Mouse (Mus musculus) thymus, postnatal 14 days (tissue): ENCODE measurements around the gene Renbp.

Source experiments
- DNase-seq: peaks from one replicate; pipeline ENCODE4 v3.0.0; 2021

The Renbp gene

GRCm38 (mm10) chrX:73918631-73919030 is 12.0 kb downstream of the Renbp start:
- no peak for DNase-seq

- no peak for DNase-seq
Measured at GRCm38 (mm10) chrX:73916945-73917344, 13.7 kb downstream of the Renbp start.

- peak; percentile 91 for DNase-seq
Measured at GRCm38 (mm10) chrX:73914827-73915703, 15.6 kb downstream of the Renbp start.

GRCm38 (mm10) chrX:73911588-73911987 is 19.1 kb downstream of the Renbp start:
- peak; percentile 82 for DNase-seq

GRCm38 (mm10) chrX:73911156-73911555 is 19.5 kb downstream of the Renbp start:
- DNase-seq: peak; percentile 85

GRCm38 (mm10) chrX:73910451-73910850 is 20.2 kb downstream of the Renbp start:
- no peak for DNase-seq

- no peak for DNase-seq
Measured at GRCm38 (mm10) chrX:73910049-73910448, 20.6 kb downstream of the Renbp start.

- DNase-seq: no peak
Measured at GRCm38 (mm10) chrX:73897959-73898358, 32.7 kb downstream of the Renbp start.

DNA sequence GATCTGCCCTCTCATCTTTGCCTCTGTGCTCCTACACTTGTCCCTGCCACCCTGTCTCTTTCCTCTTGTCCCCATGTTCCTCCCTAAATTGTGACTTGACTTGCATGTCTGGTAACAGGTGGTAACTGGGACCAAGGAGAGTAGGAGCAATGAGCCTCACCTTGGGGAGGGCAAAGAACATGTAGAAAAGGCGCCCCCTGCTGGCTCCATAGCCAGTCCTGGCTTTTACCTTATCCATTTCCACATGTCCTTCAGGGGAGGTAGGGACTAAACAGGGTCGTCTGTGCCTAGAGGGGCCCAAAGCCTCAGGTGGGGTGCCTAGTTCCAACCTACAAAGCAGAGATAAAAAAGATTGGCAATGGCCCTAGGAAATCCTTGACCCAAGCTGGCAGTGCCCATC is 34.9 kb downstream of the Renbp start, which contains the start of gene L1cam:
Gene L1cam, minus strand, starts transcription at position 387 of the 400 bp plus-strand sequence.
- peak; percentile 71 for DNase-seq

GRCm38 (mm10) chrX:73892833-73893232 is 37.8 kb downstream of the Renbp start:
- DNase-seq: no peak

GRCm38 (mm10) chrX:73891551-73892152 is 39.0 kb downstream of the Renbp start, which contains the start of gene Avpr2:
Gene Avpr2 (plus strand): TSS chrX:73892102.
- DNase-seq: no peak

DNA sequence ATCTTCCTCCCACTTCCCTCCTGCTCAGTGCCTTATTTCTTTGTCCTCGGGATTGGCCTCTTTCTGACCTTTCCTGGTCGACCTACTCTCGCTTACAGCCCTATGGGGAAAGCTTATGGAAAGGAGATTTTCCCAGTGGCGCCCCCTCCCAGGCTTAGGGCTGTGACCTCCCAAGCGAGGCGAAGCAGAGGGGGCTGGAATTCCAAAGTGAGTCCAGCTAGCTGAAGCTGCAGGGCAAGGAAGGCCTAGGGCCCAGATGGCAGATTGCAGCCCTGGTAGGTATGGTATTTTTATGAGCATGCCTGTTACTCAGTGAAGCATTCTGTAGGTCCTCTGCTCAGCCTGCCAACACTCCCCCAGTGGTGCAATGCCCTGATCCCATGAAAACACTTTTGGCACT is 49.2 kb downstream of the Renbp start:
- no peak for DNase-seq

DNA sequence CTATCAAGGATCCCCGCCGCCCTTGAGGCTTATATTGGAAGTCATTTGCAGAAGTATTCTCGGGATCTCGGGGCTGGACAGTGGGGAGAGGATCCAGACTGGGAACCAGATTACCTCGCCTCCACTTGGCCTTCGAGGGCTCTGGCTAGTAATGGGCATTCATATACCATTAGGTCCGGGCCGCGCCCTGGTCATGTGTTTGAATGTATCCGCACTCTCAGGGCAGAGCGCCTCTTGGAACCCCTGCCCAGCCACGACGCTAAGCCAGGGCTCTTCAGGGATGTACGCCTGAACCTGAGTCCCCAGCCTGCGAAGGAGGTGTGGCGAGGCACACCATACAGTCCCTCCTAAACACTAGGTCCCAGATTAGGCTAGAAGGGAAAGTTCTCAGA is 49.6 kb downstream of the Renbp start:
- DNase-seq: no peak

GRCm38 (mm10) chrX:73880194-73881035 is 50.2 kb downstream of the Renbp start:
- peak; percentile 76 for DNase-seq

DNA sequence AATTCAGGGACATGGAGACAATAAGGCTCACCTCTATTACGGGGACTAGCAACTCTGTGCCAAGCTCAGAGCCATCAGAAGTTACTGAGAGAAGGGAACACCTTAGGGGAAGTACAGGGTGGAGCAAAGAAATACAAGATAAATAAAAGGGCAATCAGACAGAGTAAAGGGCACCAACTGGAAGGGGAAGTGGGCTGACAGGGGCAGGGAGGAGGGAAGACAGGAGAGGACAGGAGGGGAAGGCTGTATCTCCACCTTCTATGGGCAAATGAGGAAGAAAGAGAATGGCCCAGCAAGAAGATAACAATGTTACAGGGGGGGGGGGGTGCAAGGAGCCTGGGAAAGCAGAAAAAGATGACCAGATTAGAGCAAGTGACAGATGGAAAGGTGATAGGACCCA is 53.6 kb downstream of the Renbp start:
- no peak for DNase-seq

- DNase-seq: no peak
Measured at GRCm38 (mm10) chrX:73875881-73876280, 54.8 kb downstream of the Renbp start.
